Mouse (Mus musculus): ENCODE data around the gene Zc3h18. TPM values are rescaled to one million over a fixed set of nuclear protein-coding genes. Genes with fewer than 3 reads are reported as not detected.

Gene Zc3h18
- total RNA-seq, 1 experiment from 2014 or later, result 57.4 TPM

DNA sequence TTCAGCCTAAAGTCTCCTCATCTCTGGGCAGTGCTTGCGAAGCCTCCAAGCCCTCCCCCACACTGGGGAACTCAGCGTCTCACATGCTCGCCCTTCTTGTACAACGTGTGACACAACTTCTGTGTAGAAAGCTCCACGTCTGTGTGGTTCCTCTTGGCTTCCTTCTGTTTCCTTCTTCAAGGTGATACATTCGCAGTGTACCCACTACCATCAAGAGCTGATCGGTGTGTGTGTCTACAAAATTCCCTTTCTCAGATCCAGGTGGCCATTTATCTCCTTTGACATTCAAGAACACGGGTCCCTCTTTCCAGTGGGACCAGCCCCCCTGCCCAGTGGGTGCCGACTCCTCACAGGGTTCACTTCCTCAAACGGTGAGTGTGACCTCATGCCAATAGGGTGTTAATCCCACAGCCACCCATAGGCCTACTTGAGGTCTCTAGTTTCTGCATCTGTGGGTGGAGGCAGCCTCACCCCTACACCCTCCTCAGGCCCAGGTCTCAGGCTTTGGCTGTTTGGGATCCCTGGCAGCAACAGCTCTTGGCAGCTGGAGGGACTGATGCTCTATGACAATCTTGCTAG, 53.7 kb downstream of the Zc3h18 start:
- ATAC-seq (replicated peaks; ENCODE audit: insufficient number of reproducible peaks, low FRiP score, low TSS enrichment, poor library complexity, severe bottlenecking), result peak; percentile 76

- ATAC-seq (replicated peaks; ENCODE audit: insufficient number of reproducible peaks, low FRiP score, low TSS enrichment, poor library complexity, severe bottlenecking), result no peak
These were observed 54.2 kb downstream of the Zc3h18 start for GRCm38 (mm10) chr8:122430646-122431045.

GRCm38 (mm10) chr8:122431694-122432442, 55.5 kb downstream of the Zc3h18 start:
- ATAC-seq (replicated peaks; ENCODE audit: insufficient number of reproducible peaks, low FRiP score, low TSS enrichment, poor library complexity, severe bottlenecking), result no peak

- peak; percentile 36 for ATAC-seq (replicated peaks; ENCODE audit: insufficient number of reproducible peaks, low FRiP score, low TSS enrichment, poor library complexity, severe bottlenecking)
These were observed 56.2 kb downstream of the Zc3h18 start, which contains the start of gene Cyba for GRCm38 (mm10) chr8:122432443-122433268. Gene Cyba, minus strand, starts transcription at chr8:122432930.

DNA sequence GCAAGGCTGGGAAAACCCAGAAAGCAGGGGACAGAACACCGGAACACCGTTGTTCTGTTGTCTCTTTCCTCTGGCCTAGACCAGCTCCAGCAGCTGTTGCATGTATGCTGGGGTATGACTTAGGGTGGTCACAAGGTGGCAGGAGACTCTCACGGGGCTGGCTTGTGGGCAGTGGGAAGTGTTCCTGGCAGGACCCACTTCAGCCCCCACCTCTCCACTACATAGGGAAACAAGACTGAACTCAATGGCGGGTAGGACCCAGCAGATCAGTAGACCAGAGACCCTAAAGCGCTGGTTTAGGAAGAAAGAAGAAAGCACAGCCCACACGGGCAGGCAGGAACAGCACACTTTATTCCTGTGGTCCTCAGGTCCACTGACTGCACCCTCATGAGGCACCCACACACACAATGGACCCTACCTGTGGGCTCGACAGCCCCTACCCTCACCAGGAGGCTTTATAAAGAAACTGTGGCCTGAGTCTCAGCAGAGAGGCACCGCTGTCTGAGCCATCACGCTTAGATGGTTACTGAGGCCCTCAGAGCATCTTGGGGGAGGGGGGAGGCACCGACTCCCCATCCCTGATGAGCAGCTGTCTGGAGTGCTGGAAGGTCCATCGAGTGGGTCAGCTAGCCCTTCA, 57.0 kb downstream of the Zc3h18 start:
- ATAC-seq (replicated peaks; ENCODE audit: insufficient number of reproducible peaks, low FRiP score, low TSS enrichment, poor library complexity, severe bottlenecking), result no peak

GRCm38 (mm10) chr8:122435375-122435774, 59.0 kb downstream of the Zc3h18 start:
- no peak for ATAC-seq (replicated peaks; ENCODE audit: insufficient number of reproducible peaks, low FRiP score, low TSS enrichment, poor library complexity, severe bottlenecking)

- ATAC-seq (replicated peaks; ENCODE audit: insufficient number of reproducible peaks, low FRiP score, low TSS enrichment, poor library complexity, severe bottlenecking), result no peak
These were observed 59.7 kb downstream of the Zc3h18 start for GRCm38 (mm10) chr8:122436146-122436545.

DNA sequence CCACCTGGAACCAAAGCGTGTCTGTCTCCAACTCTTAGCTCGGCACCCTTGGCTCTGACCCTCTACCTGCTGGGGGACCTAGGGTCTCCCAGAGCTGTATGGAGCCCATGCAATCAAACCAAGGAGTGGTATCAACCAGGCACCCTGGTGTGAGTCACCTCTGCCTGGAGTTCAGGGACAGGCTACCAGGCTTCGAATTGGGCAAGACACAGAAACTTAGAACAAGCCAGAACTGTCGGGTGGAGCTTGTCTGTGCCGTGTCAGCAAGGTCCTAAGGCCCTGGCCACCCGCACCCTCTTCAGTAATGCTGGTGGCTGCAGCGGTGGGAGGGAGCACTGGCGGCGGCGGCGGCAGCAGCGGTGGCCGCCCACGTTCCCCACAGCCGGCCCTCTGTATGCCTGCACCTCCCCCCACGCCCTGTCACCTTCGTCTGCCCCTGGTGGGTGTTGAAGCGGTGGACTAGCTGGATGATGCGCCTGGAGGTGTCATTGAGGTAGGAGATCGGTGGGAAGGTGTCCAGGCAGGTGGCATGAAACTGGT, 60.2 kb downstream of the Zc3h18 start:
- no peak for ATAC-seq (replicated peaks; ENCODE audit: insufficient number of reproducible peaks, low FRiP score, low TSS enrichment, poor library complexity, severe bottlenecking)

- peak; percentile 38 for ATAC-seq (replicated peaks; ENCODE audit: insufficient number of reproducible peaks, low FRiP score, low TSS enrichment, poor library complexity, severe bottlenecking)
These were observed 61.4 kb downstream of the Zc3h18 start for GRCm38 (mm10) chr8:122437708-122438331.

GRCm38 (mm10) chr8:122439336-122439735, 62.9 kb downstream of the Zc3h18 start:
- ATAC-seq (replicated peaks; ENCODE audit: insufficient number of reproducible peaks, low FRiP score, low TSS enrichment, poor library complexity, severe bottlenecking), result no peak

- ATAC-seq (replicated peaks; ENCODE audit: insufficient number of reproducible peaks, low FRiP score, low TSS enrichment, poor library complexity, severe bottlenecking), result no peak
These were observed 64.9 kb downstream of the Zc3h18 start for GRCm38 (mm10) chr8:122441326-122441725.

- ATAC-seq (replicated peaks; ENCODE audit: insufficient number of reproducible peaks, low FRiP score, low TSS enrichment, poor library complexity, severe bottlenecking), result no peak
These were observed 65.9 kb downstream of the Zc3h18 start for GRCm38 (mm10) chr8:122442356-122442755.

DNA sequence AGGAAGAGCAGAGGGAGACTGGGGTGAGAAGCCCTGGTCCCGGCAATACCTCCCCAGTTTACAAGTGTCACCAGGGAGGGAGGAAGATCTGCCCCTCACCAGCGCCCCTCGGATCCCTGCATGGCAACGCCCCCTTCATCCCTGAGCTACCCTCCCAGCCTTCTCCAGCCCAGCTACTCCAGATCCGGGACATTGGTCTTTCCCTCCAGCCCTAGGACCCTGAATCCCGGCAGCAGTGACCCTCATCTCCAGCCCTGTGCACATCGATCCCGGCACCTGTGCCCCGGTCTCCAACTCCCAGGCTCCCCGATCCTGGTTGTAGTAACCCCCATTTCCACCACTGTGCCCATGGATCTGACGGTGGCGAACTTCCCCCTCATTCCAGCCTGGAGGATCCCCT, 66.4 kb downstream of the Zc3h18 start:
- ATAC-seq (replicated peaks; ENCODE audit: insufficient number of reproducible peaks, low FRiP score, low TSS enrichment, poor library complexity, severe bottlenecking), result no peak

DNA sequence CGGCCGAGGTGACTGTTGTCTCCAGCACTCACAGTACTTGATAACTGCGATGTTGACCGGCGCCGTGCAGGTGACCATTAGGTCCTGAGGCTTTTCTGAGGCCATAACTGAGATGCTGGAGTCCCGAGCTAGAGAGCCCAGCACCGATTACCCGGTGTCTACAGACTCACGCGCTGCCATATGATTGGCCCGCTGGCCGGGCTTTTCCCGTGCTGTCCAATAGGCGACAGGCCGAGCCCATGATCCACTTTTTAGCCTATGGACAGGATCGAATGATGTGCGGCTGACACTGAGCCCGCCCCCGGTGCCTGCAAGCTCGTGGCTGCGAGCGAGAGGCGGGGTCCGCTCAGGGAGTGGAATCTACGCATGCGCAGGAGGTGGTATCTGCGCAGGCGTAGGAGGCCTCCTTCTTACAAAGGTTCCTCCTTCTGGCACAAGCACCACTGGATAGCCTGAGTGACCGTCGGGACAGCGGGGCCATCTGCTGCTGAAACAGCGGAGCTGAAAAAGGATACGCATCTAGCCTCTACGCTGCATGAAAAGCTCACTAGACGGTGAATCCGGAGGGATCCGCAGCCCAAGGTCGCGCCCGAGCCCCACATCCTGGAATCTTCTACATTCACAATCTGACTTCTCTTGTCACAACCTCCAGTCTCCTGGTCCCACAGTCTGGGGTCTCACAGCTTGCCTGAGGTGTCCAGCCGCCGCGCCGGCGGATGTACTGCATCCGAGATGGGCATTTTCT, 67.0 kb downstream of the Zc3h18 start, which contains the start of gene Mvd:
Gene Mvd (minus strand): TSS at position 161 of the 745 bp plus-strand sequence.
- ATAC-seq (replicated peaks; ENCODE audit: insufficient number of reproducible peaks, low FRiP score, low TSS enrichment, poor library complexity, severe bottlenecking), result peak; percentile 91

DNA sequence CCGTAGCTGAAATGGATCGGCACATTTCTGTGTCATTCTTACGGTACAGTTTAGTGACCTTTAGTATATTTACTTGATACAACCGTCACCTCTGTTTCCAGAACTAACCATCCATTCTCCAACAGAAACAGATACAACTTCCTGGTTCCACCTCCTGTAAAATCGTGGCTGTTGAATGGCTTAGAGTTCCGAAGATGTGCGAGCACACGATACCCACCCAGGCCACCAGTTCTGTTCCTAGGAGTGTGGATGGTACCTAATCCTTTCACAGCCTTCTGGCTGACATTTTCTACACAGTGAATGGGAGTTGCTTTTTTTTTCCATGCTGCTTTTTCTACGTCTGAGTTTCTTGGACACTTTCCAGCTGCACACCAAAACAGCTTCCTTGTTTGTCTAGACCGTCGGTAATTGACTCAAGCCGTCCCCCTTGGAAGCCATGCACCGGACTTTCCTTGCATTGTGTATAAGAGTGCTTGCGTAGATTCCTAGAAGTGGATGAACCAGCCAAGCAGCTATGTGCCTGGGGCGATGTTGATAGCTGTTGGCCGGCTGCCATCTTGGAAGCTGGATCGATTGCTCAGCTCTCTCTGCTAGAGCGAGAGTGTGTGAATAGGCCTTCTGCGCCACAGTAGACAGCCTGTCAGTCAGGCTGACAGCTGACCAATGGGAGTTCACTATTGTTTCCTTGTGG, 67.8 kb downstream of the Zc3h18 start:
- ATAC-seq (replicated peaks; ENCODE audit: insufficient number of reproducible peaks, low FRiP score, low TSS enrichment, poor library complexity, severe bottlenecking), result peak; percentile 62

DNA sequence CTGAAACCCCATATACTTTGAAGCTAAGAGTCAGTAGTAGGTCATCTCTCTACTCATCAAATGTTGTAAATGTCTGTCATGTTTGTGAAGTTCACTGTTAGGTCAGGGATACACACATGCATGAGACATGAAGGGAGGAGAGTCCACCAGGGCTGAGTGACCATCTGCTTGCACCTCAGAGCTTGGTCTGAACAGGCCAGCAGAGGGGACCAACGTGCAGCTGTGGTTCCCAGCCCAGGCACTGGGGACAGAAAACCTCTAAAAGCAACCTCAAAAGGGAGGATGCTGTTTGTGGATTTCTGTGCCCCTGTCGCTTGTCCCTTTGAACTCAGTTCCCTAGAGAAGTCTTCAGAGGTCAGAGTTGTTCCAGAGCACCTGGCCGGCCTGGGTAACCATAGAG, 68.8 kb downstream of the Zc3h18 start:
- ATAC-seq (replicated peaks; ENCODE audit: insufficient number of reproducible peaks, low FRiP score, low TSS enrichment, poor library complexity, severe bottlenecking), result no peak

DNA sequence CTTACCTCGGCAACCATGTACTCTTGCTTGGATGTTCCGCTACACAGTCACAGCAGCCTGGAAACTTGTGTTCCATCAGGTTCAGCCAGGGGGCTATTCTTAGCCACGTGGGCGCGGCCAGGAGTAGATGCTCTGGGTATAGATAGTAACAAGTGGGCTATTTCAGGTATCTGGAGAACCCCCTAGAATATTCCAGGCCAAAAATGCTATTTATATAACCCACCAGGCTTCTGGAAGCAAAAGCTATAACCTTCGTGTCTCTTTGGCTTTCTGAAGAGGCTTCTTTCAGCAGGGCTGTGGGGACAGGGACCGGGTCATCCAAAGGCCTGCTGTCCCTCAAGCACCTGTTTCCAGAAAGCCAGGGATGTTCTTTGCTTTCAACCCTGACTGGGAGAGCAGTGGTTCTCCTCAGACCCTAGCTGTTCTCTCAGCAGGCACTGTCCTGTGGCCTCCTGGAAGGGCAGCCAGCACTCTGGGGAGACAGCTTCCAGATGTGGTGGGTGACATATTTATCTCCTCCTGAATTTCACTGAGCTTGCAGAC, 74.8 kb downstream of the Zc3h18 start:
- no peak for ATAC-seq (replicated peaks; ENCODE audit: insufficient number of reproducible peaks, low FRiP score, low TSS enrichment, poor library complexity, severe bottlenecking)
